Mouse (Mus musculus) embryo, embryonic 9.5 days (tissue): ENCODE results near the gene Foxs1.

Source experiments
- DNase-seq: peaks from one replicate; pipeline ENCODE4 v3.0.0-alpha.2; 2017; ENCODE audit errors: extremely low spot score

Foxs1 gene

DNA sequence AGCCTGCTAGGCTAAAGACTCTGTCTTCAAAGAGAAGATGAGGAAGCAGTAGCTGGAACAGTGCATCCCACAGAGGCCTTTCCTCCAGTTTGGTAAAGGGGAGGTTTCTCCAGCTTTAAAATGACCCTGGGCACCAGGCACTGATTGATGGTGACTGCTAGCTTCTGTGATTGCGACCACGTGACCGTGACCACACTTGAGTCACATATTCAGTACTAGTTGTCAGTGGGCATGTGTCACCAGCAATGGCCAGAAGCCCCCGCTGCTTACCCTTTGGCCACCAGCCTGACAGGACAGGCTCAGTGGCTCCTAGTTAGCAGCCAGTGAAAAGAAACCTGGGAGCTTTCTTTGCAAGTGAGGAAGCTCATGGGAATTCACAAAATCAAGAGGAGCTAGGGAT lies 29.4 kb downstream of the Foxs1 start:
- no peak for DNase-seq

GRCm38 (mm10) chr2:152902658-152903057 lies 30.4 kb downstream of the Foxs1 start:
- no peak for DNase-seq

- no peak for DNase-seq
Observed at GRCm38 (mm10) chr2:152901296-152901695, 31.7 kb downstream of the Foxs1 start.

- no peak for DNase-seq
Observed at GRCm38 (mm10) chr2:152899011-152899410, 34.0 kb downstream of the Foxs1 start.

DNA sequence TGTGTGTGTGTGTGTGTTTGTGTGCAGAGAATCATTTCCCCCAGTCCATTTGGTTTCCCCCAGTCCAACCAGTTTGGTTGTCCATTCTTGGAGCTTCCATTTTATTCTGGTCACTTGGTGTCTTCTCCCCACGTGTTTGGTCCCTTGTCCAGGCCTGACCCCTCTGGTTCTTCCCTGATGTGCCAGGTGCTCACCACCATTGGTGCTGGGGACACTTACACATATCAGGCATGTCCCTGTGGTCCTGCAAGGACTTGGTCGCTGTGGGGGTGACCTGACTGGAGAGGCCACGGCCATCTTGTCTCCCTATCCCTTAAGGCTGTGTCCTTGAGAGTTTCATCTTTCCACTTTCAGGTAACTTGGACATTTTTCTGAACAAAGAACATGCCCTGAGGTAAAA lies 36.1 kb downstream of the Foxs1 start:
- no peak for DNase-seq

- DNase-seq, result no peak
Observed at GRCm38 (mm10) chr2:152895834-152896233, 37.2 kb downstream of the Foxs1 start.

DNA sequence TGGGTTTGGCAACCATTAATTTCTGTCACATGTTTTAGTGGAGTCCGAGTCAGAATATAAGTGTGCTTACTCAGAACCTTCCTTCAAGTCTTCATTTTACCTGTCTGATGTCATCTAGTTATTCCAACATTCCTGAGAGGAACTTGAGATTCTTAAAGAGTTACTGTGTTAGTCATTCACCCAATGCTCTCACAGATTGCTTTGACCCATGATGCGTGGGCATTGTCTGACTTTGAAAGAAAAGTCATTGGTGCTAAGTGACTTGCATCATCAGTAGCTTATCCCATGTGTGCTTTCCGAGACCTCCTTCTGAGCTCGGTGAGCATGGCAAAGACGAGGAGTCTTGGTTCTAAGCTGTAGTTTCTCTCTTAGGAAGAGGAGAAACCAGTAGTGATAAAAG lies 44.2 kb downstream of the Foxs1 start:
- no peak for DNase-seq

DNA sequence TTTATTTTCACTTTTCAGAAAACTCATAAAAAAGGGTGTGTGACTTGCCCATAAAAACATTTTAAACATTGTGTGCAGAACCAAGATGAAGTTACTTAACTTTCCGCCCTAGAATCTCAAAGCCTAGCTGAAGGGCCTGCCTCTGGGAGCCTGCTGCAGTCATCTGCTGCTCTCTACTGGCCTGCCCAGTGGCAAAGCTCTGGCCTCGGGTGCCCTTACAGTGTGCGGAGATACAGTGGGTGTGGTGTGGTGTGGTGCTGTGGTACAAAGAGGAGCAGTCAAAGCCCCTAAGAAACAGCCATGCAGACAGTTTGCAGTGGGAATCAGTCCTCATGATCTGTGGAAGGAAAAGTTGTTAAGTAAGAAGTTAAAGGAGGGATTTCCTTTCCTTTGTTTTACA lies 45.8 kb downstream of the Foxs1 start:
- no peak for DNase-seq

- no peak for DNase-seq
Observed at GRCm38 (mm10) chr2:152884101-152884645, 48.8 kb downstream of the Foxs1 start.
